Mouse (Mus musculus) testis, postnatal 14 days (tissue): ENCODE data around the gene Gad1.
"Not testable (repeated sequence)": the region's sequence is repeated elsewhere in the genome, so short reads cannot be mapped to it uniquely, and the experiment has no call there.

Experiments
- DNase-seq: peaks from one replicate; pipeline ENCODE4 v3.0.0; 2021; ENCODE audit warnings: low spot score

Gene Gad1

GRCm38 (mm10) chr2:70552772-70553171 lies at the start of gene Gad1:
TSS of gene Gad1 (plus strand) at chr2:70553072.
- no peak for DNase-seq

GRCm38 (mm10) chr2:70503436-70503835 lies 49.4 kb upstream of the Gad1 start:
- no peak for DNase-seq

- DNase-seq = no peak
Measured at GRCm38 (mm10) chr2:70505229-70505628, 47.6 kb upstream of the Gad1 start.

- no peak for DNase-seq
Measured at GRCm38 (mm10) chr2:70505896-70506295, 47.0 kb upstream of the Gad1 start.

GRCm38 (mm10) chr2:70506372-70506771 lies 46.5 kb upstream of the Gad1 start:
- no peak for DNase-seq

GRCm38 (mm10) chr2:70508496-70508895 lies 44.4 kb upstream of the Gad1 start, which contains the start of gene Erich2:
TSS of gene Erich2 (plus strand) at chr2:70508819.
- DNase-seq = no peak

GRCm38 (mm10) chr2:70509021-70509632 lies 43.7 kb upstream of the Gad1 start:
- DNase-seq = peak; percentile 85

GRCm38 (mm10) chr2:70538283-70538682 lies 14.6 kb upstream of the Gad1 start:
- not testable (repeated sequence) for DNase-seq

- DNase-seq = no peak
Measured at GRCm38 (mm10) chr2:70550671-70551070, 2.2 kb upstream of the Gad1 start.

GRCm38 (mm10) chr2:70551446-70551845 lies 1.4 kb upstream of the Gad1 start:
- no peak for DNase-seq

GRCm38 (mm10) chr2:70552067-70552598 lies 739 bp upstream of the Gad1 start:
- no peak for DNase-seq

- no peak for DNase-seq
Measured at GRCm38 (mm10) chr2:70553826-70554225, 954 bp downstream of the Gad1 start.

GRCm38 (mm10) chr2:70558112-70558842 lies 5.4 kb downstream of the Gad1 start:
- DNase-seq = peak; percentile 75

GRCm38 (mm10) chr2:70558843-70559451 lies 6.1 kb downstream of the Gad1 start:
- no peak for DNase-seq

GRCm38 (mm10) chr2:70559520-70559919 lies 6.6 kb downstream of the Gad1 start:
- peak; percentile 75 for DNase-seq

- DNase-seq = peak; percentile 59
Measured at GRCm38 (mm10) chr2:70561077-70561795, 8.4 kb downstream of the Gad1 start.

- DNase-seq = no peak
Measured at GRCm38 (mm10) chr2:70562011-70562491, 9.2 kb downstream of the Gad1 start.

- no peak for DNase-seq
Measured at GRCm38 (mm10) chr2:70562611-70562980, 9.7 kb downstream of the Gad1 start.

GRCm38 (mm10) chr2:70562981-70563671 lies 10.3 kb downstream of the Gad1 start:
- DNase-seq = no peak

GRCm38 (mm10) chr2:70563721-70564645 lies 11.1 kb downstream of the Gad1 start:
- DNase-seq = no peak
